Mouse (Mus musculus) heart, postnatal 36 days (tissue): ENCODE results near the gene Tusc2. TPM values are rescaled to one million over a fixed set of nuclear protein-coding genes. Genes with fewer than 3 reads are reported as not detected.
A peak's percentile ranks its signal among the peaks of the same experiment; 100 is the strongest.
"Not testable (repeated sequence)": the region's sequence is repeated elsewhere in the genome, so short reads cannot be mapped to it uniquely, and the experiment has no call there.

Source experiments
- DNase-seq, 2 experiments: peaks; one replicate each; pipeline ENCODE4 v3.0.0; 2021 to 2022
- intact Hi-C: fragments of 180-260 bp; cut with DNase I; formaldehyde crosslinking; loops from one replicate; pipeline ENCODE4 v1.15.1; 2025
- total RNA-seq, 2 experiments: library from RNA; stranded (reverse); gene quantifications; 2 replicates each; pipeline ENCODE4 v1.2.3; 2021

Gene Tusc2
- total RNA-seq, 2 experiments from 2014 or later: 35.1 to 35.3 TPM

GRCm38 (mm10) chr9:107566041-107566709 is 3.1 kb downstream of the Tusc2 start:
- intact Hi-C loops: loop anchor here (5.0 kb wide), 1 partner anchor 66 kb away; no protein-coding TSS in a partner anchor
- DNase-seq: peak; percentile 86 to 93

DNA sequence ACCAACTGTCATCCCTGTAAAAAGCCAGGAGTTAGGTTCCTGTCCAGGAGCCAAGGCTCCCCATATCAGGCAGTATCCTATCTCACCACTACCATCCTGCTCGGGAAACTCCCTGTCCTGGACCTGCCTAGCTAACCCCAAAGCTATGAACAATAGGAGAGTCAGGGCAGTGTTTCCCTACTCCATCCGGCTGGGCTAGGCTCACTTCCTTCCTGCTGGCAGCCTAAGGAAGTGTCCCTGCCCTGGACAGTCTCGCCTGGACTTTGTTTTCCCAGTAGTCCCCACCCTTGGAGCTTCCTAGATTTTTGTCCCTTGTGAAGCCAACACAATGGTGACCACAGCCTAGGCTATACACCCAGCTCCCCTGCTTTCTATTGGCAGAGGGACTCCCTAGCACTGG is 3.8 kb downstream of the Tusc2 start:
- DNase-seq: peak; percentile 61 to 62
- intact Hi-C loops: loop anchor here (5.0 kb wide), 1 partner anchor 65 kb away; no protein-coding TSS in a partner anchor

DNA sequence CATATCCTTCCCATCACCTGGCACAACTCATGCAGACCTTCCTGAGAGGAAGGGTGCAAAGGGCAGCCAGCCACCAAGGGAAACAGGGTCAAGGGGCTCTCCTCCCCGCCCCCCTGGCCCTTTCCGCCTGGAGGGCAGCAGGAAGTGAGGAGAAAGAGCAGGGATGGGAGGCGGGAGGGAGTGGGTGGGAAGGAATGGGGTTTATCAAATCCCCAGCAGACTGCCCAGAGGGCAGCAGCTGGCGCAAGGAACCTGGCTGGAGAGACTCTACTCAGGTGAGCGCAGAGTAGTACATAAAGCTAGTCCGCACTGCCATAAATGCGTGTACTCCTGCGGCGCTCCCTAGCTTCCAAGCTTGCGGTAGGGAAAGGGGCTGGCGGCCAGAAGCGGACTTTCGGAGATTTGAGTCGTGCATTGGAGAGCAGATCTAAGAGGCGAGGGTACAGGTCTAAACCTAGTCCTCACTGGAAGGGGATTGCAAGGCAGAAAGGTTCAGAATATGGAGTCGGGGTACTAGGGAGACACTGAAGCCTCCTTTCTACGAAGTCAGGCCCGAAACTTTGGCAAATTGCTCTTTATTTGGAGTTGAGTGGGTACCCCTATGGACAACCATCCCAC is 4.8 kb downstream of the Tusc2 start, which contains the start of gene Hyal2:
Hyal2 (plus strand) TSS at position 244 of the 618 bp plus-strand sequence.
- intact Hi-C loops: loop anchor here (5.0 kb wide), 1 partner anchor 64 kb away; no protein-coding TSS in a partner anchor
- peak in 1 of 2 experiments; percentile 53 for DNase-seq

- intact Hi-C loops: loop anchor here (1.0 to 5.0 kb wide), 2 partner anchors 12 to 64 kb away; partner anchors contain the start of gene Hyal3
- peak; percentile 83 to 90 for DNase-seq
These were observed 5.5 kb downstream of the Tusc2 start for GRCm38 (mm10) chr9:107568331-107569261.

DNA sequence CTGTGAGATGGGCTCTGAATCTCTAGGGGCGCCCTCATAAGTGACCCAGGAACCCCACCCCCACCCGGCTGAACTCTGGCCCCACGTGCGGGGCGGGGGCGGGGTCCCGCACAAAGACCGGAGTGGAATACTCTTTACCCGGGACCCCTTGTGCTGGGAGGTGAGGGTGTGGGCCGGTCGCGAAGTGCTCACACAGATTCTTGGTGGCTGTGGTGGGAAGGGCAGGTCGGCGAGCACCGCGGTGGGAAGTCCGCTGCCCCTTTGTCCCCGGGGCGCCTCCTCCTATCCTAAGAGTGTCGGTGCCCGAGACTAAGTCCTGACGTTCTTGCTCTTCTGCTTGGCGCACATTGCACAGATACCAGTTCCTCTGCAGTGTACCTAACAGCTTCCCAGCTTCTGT is 6.2 kb downstream of the Tusc2 start:
- intact Hi-C loops: loop anchor here (1.0 to 5.0 kb wide), 2 partner anchors 11 to 63 kb away; partner anchors contain the start of gene Hyal3
- no peak for DNase-seq

DNA sequence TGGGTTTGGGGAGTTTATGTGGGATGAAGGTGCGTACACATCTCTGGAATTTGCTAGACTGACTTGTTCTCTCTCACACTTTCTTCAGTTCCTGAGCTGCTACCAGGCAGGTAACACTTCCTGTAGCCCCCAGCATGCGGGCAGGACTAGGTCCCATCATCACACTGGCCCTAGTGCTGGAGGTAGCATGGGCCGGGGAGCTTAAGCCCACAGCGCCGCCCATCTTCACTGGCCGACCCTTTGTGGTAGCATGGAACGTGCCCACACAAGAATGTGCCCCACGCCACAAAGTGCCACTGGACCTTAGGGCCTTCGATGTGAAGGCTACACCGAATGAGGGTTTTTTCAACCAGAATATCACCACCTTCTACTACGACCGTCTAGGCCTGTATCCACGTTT is 7.0 kb downstream of the Tusc2 start:
- DNase-seq: no peak
- intact Hi-C loops: no loop called here

DNA sequence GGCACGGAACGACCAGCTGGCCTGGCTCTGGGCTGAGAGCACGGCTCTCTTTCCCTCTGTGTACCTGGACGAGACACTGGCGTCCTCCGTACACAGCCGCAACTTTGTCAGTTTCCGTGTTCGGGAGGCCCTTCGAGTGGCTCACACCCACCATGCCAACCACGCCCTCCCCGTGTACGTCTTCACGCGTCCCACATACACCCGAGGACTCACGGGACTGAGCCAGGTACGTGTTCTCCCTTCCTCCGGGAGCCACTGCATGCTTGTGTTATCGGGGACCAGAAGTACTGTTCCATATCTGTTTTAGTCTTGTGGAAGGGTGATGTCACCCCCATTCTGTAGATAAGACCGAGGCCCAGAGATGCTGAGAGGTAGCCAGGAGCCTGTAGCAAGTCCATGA is 7.8 kb downstream of the Tusc2 start:
- intact Hi-C loops: no loop called here
- DNase-seq: no peak

GRCm38 (mm10) chr9:107571534-107572326 is 8.7 kb downstream of the Tusc2 start:
- DNase-seq: peak in 1 of 2 experiments; percentile 49
- intact Hi-C loops: no loop called here

DNA sequence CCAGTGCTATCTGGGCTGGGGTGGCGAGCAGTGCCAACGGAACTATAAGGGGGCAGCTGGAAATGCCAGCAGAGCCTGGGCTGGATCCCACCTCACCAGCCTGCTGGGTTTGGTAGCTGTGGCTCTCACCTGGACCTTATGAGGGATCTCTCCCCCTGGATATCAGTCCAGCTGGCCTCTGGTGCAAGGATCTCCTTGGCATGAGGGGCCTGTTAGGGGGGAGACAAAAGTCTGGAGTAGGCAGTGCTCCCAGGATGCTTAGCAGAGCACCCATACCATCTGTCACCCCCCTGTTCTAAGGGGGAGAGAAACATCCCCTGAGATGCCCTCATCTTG is 9.2 kb downstream of the Tusc2 start:
- DNase-seq: no peak
- intact Hi-C loops: no loop called here

DNA sequence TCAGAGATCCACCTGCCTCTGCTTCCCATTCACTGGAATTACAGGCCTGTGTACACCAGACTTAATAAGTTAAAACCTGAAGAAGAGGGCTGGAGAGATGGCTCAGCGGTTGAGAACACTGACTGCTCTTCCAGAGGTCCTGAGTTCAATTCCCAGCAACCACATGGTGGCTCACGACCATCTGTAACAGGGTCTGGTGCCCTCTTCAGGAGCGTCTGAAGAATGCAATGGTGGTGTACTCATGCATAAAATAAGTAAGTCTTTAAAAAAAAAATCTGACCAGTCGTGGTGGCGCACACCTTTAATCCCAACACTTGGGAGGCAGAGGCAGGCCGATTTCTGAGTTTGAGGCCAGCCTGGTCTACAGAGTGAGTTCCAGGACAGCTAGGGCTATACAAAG is 10.7 kb downstream of the Tusc2 start:
- DNase-seq, intact Hi-C loops: not testable (repeated sequence)

- intact Hi-C loops: no loop called here
- DNase-seq: no peak
These were observed 12.7 kb downstream of the Tusc2 start for GRCm38 (mm10) chr9:107575579-107576356.

GRCm38 (mm10) chr9:107576357-107577107 is 13.5 kb downstream of the Tusc2 start, which contains the start of gene Hyal1:
Gene Hyal1, plus strand, starts transcription at chr9:107576927.
- intact Hi-C loops: no loop called here
- peak; percentile 76 to 79 for DNase-seq

DNA sequence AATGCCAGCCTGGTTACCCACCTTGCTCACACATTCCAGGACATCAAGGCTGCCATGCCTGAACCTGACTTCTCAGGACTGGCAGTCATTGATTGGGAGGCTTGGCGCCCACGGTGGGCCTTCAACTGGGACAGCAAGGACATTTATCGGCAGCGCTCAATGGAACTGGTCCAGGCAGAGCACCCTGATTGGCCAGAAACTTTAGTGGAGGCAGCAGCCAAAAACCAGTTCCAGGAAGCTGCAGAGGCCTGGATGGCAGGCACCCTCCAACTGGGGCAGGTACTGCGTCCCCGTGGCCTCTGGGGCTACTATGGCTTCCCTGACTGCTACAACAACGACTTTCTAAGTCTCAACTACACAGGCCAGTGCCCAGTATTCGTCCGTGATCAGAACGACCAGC is 14.8 kb downstream of the Tusc2 start:
- intact Hi-C loops: no loop called here
- no peak for DNase-seq

GRCm38 (mm10) chr9:107578587-107578986 is 15.5 kb downstream of the Tusc2 start, which contains the start of gene Naa80:
Gene Naa80, plus strand, starts transcription at chr9:107578887.
- no peak for DNase-seq
- intact Hi-C loops: no loop called here

GRCm38 (mm10) chr9:107579023-107579900 is 16.2 kb downstream of the Tusc2 start:
- DNase-seq: no peak
- intact Hi-C loops: no loop called here

- intact Hi-C loops: loop anchor here (1.0 kb wide), 1 partner anchor 11 kb away; no protein-coding TSS in a partner anchor
- DNase-seq: peak; percentile 87
These were observed 17.7 kb downstream of the Tusc2 start, which contains the start of gene Hyal3 for GRCm38 (mm10) chr9:107580501-107581317. Gene Hyal3, plus strand, starts transcription at chr9:107580818.
